Mouse (Mus musculus) inflammation-experienced regulatory T-cells, adult 6 months (primary cell): ENCODE measurements around the gene Ccdc43. TPM values are rescaled to one million over a fixed set of nuclear protein-coding genes. Genes with fewer than 3 reads are reported as not detected.

ENCODE experiments used
- ATAC-seq: one replicate; pipeline ENCODE4 v1.8.0; 2017
- polyA plus RNA-seq, 3 experiments: library from polyadenylated mRNA; unstranded; fragments of 100-300 nt; shearing (Covaris generic); gene quantifications; one replicate each; pipeline ENCODE4 v1.2.1; 2017

Gene Ccdc43
- polyA plus RNA-seq, 3 experiments from 2014 or later, result 29.0 to 41.4 (median 40.1) TPM

DNA sequence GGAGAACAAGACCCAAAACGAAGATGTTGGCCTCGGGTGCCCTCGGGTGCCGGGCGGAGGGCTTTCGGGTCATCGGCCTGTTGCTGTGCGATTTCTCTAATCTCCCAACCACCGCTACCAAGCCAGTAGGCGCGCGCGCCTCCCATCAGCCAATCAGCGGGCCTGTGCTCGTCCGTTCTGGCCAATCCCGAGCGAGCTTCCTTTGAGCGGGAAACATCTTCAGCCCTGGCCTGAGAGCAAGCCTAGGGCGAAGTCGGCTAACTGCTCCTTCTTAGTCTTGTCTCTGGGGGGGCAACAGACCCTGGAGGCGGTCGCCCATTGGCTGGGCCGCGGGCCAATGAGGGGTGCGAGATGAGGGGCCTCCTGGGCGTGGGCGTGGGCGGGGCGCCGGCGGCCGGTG lies 32.4 kb downstream of the Ccdc43 start:
- no peak for ATAC-seq

DNA sequence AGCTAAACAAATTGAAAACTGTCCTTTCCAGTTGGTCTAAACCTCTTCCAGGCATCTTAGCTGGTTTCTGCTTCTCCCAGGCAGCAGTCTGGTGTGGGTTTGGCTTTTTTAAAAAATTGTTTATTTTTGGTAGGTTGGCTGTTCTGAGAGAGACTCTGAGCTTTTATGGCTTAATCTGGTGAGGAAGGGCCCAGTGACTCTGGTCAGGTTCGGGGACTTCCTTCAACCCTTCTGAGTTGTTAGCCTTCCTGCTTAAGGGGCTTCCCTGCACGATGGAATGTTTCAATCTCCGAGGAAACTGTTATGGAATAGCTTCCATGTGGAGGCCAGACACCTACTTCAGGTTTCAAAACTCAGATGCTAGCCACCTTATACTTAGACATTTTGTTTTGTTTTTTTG lies 34.2 kb downstream of the Ccdc43 start, which contains the start of gene Meioc:
Gene Meioc, plus strand, starts transcription at position 301 of the 400 bp plus-strand sequence.
- no peak for ATAC-seq

DNA sequence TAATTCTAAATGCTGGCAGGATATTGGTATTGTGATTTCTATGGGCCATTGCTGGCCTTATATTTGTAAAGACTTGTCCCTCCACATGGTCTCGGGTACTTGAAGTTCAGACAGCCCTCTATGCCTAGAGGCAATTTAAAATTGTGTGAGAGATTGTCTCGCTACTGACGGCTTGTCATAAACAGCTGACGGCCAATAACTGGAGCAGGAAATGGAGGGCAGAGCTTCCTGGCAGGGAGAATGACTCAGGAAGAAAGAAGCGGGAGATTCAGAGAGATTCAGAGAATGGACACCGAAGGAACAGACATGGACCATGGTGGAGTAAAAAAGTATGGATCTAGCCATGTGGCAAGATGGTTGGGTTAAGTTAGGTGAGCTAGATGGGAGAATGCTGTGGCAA lies 40.7 kb downstream of the Ccdc43 start:
- no peak for ATAC-seq

DNA sequence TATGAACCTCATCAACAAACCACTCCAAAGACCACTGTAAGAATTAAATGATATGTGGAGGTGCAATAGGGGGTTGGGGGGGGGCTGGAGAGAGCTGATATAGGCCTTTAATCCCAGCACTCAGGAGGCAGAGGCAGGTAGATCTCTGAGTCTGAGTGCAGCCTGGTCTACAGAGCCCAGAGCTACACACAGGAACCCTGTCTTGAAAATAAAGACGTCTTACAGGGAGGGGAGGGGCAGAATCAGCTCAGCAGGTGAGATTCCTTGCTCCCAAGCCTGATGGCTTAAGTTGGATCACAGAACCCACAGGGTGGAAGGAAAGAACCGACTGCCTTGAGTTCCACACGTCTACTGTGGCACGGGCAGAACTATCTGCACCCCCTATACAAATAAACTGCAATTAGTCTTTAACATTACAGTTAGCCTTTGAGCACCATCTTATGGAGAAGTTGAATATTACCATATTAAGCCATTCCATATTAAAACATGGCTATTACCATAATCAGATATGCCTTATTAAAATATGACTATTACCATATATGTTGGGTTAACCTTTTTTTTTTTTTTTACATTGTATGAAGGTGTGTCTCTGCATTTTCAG lies 41.2 kb downstream of the Ccdc43 start:
- ATAC-seq, result no peak

DNA sequence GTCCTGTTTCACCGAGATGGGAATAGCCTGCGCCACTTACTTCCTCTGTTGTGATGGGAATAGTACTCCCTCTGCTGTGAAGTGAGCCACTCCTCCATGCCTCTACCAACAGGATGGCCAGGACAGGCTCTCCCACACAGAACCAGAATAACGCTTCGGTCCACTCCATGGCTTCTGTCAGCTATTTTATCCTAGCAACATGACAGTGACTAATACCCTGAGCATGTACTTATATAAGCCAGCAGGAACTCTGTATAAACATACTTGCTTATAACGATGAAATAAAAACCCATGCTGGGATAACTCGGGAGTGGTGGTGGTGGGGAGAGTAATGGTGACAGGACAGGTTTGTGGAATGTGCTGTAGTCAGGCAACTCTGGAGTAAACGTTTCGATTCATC lies 41.7 kb downstream of the Ccdc43 start:
- ATAC-seq, result no peak

DNA sequence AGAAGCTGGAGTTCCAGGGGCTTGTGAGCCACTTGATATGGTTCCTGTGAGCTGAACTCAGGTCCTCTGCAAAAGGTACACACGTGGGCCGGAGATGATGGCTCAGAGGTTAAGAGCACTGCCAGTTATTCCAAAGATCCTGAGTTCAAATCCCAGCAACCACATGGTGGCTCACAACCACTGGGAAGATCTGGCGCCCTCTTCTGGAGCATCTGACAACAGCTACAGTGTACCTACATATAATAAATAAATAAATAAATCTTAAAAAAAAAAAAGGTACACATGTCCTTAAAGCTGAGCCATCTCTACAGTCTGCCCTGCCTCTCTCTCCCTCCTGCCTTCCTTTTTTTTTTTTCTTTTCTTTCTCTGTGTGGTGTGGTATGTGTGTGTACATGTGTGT lies 44.7 kb downstream of the Ccdc43 start:
- no peak for ATAC-seq

DNA sequence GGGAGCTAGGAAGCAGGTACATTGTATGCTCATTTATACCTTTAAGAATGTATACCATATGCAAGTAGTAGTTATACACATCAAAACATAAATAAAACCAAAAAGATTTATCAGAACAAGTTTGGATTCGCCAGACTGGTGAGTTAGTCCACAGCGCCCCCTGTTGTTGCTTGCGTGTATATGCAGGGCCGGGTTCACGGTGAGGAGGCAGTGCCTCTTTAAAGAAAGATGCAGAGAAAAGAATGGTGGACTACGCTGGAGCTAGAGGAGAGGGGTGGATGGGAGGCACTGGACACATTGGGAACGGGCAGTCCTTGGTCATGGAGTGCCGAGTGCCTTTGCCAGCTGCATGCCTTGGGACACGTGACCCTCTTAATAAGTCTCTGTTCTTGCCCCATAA lies 46.2 kb downstream of the Ccdc43 start:
- no peak for ATAC-seq

DNA sequence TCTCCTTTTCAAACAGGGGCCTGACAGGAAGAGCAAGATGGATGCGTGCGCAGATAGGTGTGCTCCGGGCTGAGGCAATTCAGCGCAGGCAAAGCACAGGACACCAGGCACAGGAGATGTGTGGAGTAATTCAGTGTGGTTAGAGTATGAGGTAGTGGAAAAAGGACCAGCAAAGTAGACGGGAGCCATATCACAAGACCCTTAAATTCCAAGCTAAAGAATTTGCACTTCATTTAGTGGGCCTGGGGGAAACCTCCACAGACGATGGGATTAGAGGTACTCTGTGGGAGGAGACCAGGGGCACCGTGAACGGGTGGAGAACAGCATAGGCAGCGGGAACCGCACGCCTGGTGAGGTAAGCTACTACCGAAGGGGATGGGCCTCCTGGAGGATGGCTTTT lies 49.7 kb downstream of the Ccdc43 start:
- no peak for ATAC-seq

DNA sequence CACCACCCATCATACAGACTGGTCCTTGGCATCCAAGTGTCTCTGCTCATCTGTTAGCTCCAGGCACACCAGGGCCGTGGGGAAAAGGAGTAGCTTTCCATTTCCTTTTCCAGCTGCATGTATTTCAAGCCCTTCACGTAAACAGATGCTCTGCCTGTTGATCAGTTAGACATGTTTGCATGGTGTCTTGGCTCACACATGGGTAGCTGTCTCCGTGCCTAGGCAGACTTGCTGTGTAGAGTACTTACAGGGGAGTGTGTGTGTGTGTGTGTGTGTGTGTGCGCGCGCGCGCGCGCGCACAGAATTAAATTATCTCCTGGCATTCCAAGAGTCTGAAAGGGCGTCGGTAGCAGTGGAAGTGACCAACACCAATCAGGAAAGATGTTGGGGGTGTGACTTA lies 51.4 kb downstream of the Ccdc43 start:
- ATAC-seq, result no peak

DNA sequence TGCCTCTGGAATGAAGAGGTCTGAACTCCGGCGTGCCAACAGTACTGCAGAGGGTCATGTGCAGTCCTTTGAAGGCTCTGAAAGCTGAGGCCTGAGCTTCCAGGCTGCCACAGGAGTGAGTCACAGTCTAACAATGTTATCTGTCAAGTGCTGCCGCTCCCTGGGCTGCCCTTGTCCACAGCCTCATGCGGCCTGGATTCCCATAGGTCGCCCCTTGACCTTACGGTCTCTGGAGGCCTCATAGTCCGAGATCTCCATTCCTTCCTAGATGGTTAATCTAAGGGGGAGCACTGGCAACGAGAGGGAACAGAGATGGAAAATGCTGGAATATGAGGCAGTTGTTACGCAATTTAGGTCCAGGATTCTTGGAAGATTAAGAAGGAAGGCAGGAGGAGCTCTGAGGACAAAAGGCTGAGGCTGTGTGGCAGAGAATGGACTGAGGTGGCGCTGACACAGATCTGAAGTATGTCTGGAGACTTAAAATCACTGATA lies 53.6 kb downstream of the Ccdc43 start:
- no peak for ATAC-seq

DNA sequence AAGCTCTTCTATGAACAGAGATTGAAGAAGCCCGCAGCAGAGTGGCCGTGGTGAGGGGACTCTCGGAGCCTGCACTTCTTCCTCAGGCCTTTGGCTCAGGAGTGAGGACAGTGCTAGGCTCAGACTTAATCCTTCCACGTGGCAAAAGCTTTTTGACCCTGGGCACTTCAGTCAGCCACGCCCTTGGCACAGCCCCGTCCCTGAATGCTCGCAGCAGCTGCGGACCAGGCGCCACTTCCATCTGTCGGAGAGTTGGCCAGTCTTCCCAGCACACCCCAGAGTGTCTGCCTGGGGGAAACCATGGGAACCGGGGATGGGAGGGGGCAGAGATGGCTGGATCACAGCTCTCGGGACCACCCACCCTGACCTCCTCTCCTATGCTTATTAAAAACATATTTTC lies 60.7 kb downstream of the Ccdc43 start:
- no peak for ATAC-seq

Other genes with a start within 250 kb of the Ccdc43 start
- gene Itga2b, start 227.7 kb downstream of the Ccdc43 start, polyA plus RNA-seq, result 1 to 10 TPM in 1 of 3 experiments, under 1 TPM in 2; 0.45 to 2.0 (median 0.94) TPM
- 10 to 100 TPM; 58.6 to 77.0 (median 60.5) TPM for gene Gpatch8, start 141.4 kb downstream of the Ccdc43 start, polyA plus RNA-seq
- gene Gm11627, start 118.3 kb downstream of the Ccdc43 start, polyA plus RNA-seq, result not detected
- not detected for gene Fzd2, start 93.4 kb downstream of the Ccdc43 start, polyA plus RNA-seq
- gene Meioc, start 34.1 kb downstream of the Ccdc43 start, polyA plus RNA-seq, result under 1 TPM in 2 of 3 experiments, not detected in 1; 0.08 to 0.20 TPM
- under 1 TPM in 1 of 3 experiments, not detected in 2; 0.20 TPM for gene Adam11, start 63.7 kb upstream of the Ccdc43 start, polyA plus RNA-seq
- gene Gjc1, start 121.9 kb upstream of the Ccdc43 start, polyA plus RNA-seq, result not detected
- gene Higd1b, start 138.1 kb upstream of the Ccdc43 start, polyA plus RNA-seq, result not detected
- gene Eftud2, start 183.2 kb upstream of the Ccdc43 start, polyA plus RNA-seq, result 100 to 1,000 TPM; 111 to 148 (median 126) TPM
- gene Ccdc103, start 183.4 kb upstream of the Ccdc43 start, polyA plus RNA-seq, result not detected
- gene Fam187a, start 187.4 kb upstream of the Ccdc43 start, polyA plus RNA-seq, result not detected
- not detected for gene Gfap, start 203.1 kb upstream of the Ccdc43 start, polyA plus RNA-seq
- 1 to 10 TPM in 1 of 3 experiments, under 1 TPM in 2; 0.56 to 8.2 (median 0.61) TPM for gene Kif18b, start 227.3 kb upstream of the Ccdc43 start, polyA plus RNA-seq
- not detected for gene C1ql1, start 248.9 kb upstream of the Ccdc43 start, polyA plus RNA-seq